Mouse (Mus musculus): ENCODE results near the gene Rufy3.

Rufy3 gene

GRCm38 (mm10) chr5:88575506-88576338 is 10.9 kb downstream of the Rufy3 start:
- no peak for DNase-seq (ENCODE audit: low read depth, low spot score)

DNA sequence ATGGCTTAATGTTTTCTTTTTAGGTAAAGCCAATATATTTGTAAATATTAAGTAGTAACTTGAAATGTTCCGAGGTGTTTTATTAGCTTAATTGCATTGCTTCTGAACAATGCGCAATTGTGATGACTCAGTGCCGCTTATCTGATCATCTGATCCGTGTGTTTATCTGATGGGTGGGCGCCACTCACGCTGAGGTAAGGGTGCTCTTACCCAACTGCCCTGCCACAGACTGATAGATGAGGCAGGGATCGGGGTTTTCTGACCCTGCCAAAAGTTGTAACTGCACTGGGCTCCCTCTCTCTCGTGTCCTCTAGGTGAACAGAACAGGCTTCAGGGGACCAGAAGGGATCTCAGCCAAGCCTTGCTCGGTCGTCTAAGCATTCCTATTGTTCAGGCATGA is 15.8 kb downstream of the Rufy3 start:
- no peak for DNase-seq (ENCODE audit: low read depth, low spot score)

DNA sequence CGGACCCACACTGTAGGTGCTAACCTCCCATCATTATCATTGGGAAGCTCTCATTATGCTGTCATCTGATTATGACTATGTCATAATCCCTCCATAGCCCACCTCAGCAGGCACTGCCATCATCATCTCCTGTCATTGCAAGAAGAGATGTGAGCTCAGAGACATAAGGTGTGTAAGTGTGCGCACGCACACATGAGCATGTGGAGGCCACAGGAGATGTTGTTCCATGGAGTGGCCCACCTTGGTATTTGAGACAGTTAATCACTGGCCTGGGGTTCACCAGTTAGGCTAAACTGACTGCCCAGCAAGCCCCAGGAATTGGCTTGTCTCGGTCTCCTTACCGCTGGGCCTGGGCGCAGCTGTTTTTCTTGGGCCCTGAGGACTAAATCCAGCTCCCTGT is 16.5 kb downstream of the Rufy3 start:
- no peak for DNase-seq (ENCODE audit: low read depth, low spot score)

GRCm38 (mm10) chr5:88583271-88584031 is 18.6 kb downstream of the Rufy3 start:
- DNase-seq (ENCODE audit: low read depth, low spot score) = peak; percentile 99

GRCm38 (mm10) chr5:88584061-88584460 is 19.2 kb downstream of the Rufy3 start:
- DNase-seq (ENCODE audit: low read depth, low spot score) = no peak

DNA sequence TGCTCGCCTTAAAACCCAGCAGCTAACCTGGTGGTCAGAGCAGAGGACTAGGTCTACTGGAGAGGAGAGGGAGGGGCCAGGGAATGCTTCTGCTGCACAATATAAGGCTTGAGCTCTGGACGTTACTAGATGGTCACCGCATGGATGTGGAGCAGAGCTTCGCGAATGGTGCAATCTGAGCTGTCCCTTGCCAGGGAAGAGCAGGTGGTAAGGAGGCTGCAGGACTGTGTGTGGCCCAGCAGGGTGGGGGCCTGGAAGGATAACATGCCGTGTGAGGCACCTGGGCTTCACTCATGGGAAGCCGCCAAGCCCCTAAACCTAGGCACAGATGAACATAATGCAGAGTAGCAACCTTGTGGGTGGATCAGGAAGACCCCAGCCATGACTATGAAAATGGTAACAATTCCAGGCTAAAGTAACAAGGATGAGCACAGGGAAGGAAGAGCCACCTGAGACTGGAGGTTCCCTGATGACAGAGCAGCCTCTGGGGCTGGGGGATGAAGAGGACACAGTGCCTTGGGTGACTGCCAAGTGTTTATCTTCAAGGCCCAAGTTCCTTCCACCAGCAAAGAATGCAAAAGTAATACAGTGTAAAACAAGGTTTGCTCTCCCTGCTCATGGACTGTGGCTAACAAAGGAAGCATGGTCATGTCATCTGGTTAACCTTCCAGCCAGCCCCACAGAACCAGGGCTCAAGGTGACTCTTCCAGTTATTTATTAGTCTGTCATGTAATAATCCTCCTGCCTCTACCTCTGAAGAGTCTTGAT is 21.8 kb downstream of the Rufy3 start:
- no peak for DNase-seq (ENCODE audit: low read depth, low spot score)

- DNase-seq (ENCODE audit: low read depth, low spot score) = no peak
Measured at GRCm38 (mm10) chr5:88587211-88587934, 22.5 kb downstream of the Rufy3 start.

DNA sequence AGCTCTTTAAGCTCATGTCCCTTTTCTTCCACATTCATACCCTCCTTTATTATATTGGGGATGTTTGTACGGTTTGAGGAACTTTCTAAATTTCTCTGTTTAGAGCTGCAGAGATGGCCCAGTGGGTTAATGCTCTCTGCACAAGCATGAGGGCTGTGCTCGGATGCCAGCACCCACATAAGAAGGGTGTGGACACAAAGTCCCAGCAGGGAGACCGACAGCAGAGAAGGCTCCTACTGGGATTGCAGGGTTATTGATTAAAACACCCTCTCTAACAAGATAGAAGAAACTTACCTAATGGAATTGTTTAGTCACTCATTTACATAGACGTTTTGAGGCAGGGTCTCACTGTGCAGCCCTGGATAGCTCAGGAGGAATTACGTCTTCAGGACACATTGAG is 23.6 kb downstream of the Rufy3 start:
- no peak for DNase-seq (ENCODE audit: low read depth, low spot score)

DNA sequence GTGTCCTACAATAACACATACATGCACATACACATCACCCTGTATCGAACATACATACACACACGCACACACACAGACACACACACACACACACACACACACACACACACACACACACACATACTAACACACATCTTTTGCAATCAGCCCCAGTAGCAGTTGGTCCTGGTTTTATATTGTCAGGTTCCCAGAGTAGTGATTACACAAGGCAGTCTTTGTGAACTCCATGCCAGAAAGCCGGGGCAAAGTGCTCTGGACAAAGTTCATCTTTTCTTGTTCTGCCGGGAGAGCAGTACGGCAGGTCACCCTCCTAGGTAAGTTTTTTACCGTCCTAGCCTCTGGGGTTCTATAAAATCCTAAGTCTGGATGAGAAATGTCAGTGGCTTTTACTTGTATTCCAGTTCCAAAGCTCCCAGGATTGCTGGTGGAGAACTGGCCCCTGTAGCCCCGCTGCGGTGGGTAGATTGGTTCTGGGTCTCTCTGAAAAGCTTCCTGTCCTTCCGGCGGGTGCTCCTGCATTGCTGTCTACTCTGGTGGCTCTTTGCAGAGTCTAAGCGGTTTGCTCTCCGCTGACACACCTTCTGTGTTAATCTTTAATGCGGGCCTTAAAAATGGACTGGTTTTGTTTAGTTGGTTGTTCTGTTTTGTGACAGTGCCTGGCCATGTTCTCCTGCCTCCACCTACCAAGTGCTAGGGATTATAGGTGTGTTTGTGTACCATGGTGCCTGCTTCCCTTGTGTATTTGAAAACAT is 28.8 kb downstream of the Rufy3 start:
- DNase-seq (ENCODE audit: low read depth, low spot score) = no peak

GRCm38 (mm10) chr5:88594173-88594569 is 29.3 kb downstream of the Rufy3 start:
- DNase-seq (ENCODE audit: low read depth, low spot score) = no peak

DNA sequence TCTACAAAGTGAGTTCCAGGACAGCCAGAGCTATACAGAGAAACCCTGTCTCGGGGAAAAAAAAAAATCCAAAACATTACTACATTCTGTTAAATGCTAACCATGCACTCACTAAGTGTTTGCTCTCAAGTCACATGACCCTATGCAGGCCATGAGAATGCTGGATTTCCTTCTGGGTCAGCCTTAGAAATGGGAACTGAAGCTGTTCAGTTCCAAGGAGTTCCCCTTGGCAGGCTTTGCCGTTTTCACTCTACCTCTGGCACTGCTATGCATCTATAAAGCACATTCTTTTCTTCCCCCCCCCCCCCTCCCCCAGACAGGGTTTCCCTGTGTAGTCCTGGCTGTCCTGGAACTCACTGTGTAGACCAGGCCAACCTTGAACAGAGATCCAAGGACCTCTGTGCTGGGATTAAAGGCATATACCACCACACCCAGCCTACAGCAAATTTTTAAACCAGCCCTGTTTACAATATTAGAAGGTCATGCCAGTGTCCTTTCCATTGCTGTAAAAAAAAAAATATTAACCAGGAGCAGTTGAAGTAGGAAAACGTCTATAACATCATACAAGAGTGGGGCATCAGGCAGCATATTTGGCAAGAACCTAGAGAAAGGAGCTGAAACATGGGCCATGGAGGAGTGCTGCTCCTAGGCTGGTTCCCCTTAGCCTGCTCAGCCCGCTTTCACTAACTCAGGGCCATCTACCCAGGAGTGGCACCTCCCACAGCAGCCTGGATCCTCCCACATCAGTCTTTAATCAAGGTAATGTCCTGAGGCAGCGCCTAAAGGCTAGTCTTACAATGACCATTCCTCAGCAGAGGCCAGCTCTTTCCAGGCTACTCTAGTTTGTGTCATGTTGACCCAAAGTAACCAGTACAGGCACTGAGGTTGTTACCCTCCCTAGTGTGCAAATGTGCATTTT is 31.0 kb downstream of the Rufy3 start:
- no peak for DNase-seq (ENCODE audit: low read depth, low spot score)

- DNase-seq (ENCODE audit: low read depth, low spot score) = no peak
Measured at GRCm38 (mm10) chr5:88598961-88599360, 34.1 kb downstream of the Rufy3 start.

GRCm38 (mm10) chr5:88602030-88602429 is 37.2 kb downstream of the Rufy3 start:
- DNase-seq (ENCODE audit: low read depth, low spot score) = no peak

GRCm38 (mm10) chr5:88602713-88603112 is 37.9 kb downstream of the Rufy3 start:
- no peak for DNase-seq (ENCODE audit: low read depth, low spot score)

DNA sequence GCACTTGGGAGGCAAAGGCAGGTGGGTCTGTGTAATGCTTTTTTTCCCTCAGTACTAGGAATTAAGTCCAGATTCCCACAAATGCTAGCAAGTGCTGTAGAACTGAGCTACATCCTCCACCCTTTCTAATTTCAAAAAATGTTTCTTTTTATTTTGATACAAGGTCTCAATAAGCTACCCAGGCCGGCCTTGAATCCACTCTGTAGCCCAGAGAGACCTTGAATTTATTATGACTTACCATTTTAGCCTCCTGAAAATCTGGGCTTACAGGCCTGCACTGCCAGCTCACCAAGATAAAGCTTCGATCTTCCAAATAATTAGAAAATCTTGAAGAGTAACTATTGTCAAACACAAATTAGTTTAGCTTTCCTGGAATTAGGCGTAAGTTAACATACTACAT is 39.2 kb downstream of the Rufy3 start:
- no peak for DNase-seq (ENCODE audit: low read depth, low spot score)

GRCm38 (mm10) chr5:88604641-88605358 is 40.0 kb downstream of the Rufy3 start:
- no peak for DNase-seq (ENCODE audit: low read depth, low spot score)

GRCm38 (mm10) chr5:88614129-88614528 is 49.3 kb downstream of the Rufy3 start:
- peak; percentile 42 for DNase-seq (ENCODE audit: low read depth, low spot score)

- no peak for DNase-seq (ENCODE audit: low read depth, low spot score)
Measured at GRCm38 (mm10) chr5:88616988-88617387, 52.1 kb downstream of the Rufy3 start.

DNA sequence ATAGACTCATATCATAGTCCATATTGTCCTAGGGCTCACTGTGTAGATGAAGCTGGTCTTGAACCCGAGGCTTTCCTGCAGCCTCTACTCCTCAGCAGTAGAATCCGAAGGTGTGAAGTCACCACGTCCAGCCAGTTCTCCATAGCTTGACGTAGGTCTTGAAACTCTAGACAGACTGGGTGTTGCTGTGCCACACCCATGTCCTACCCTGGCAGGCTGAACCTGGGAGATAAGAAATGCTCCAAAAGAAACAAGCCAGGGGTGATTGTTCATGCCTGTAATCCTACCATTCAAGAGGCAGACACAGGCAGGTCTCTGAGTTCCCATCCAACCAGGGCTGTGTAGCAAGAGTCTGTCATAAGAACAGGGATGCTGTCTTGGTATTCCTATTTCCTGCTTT is 62.7 kb downstream of the Rufy3 start:
- no peak for DNase-seq (ENCODE audit: low read depth, low spot score)

Data from telencephalon, adult 2 months (tissue).